Mouse (Mus musculus) kidney, embryonic 16.5 days (tissue): ENCODE data around the gene Bnip1. TPM values are rescaled to one million over a fixed set of nuclear protein-coding genes. Genes with fewer than 3 reads are reported as not detected.

Experiments
- ATAC-seq: fragments of 200-750 bp; cut with Nextera tagmentation; 2 replicates; pipeline ENCODE4 v1.8.0; 2017; ENCODE audit warnings: moderate TSS enrichment; ENCODE audit not compliant: low FRiP score, low TSS enrichment
- H3K27ac ChIP-seq: fragments of 300-500 bp; sonication (generic); 2 replicates; pipeline ENCODE4 v1.5.1; 2014; ENCODE audit warnings: low read length
- H3K27me3 ChIP-seq: fragments of 300-500 bp; sonication (generic); 2 replicates; pipeline ENCODE4 v1.6.1; 2014; ENCODE audit warnings: low read length, control low read depth, mixed read lengths; ENCODE audit not compliant: insufficient read depth
- H3K36me3 ChIP-seq: fragments of 300-500 bp; sonication (generic); 2 replicates; pipeline ENCODE4 v1.6.1; 2014; ENCODE audit warnings: low read length, control low read depth, mixed read lengths; ENCODE audit not compliant: insufficient read depth
- H3K4me1 ChIP-seq: fragments of 300-500 bp; sonication (generic); 2 replicates; pipeline ENCODE4 v1.6.1; 2014; ENCODE audit warnings: low read length, control low read depth, mixed read lengths; ENCODE audit not compliant: insufficient read depth
- H3K4me2 ChIP-seq: fragments of 300-500 bp; sonication (generic); replicated peaks from 2 replicates; pipeline ENCODE4 v1.6.1; 2014; ENCODE audit warnings: low read depth, low read length
- H3K4me3 ChIP-seq: fragments of 300-500 bp; sonication (generic); 2 replicates; pipeline ENCODE4 v1.5.1; 2014; ENCODE audit warnings: mild to moderate bottlenecking, low read length
- H3K9ac ChIP-seq: fragments of 300-500 bp; sonication (generic); replicated peaks from 2 replicates; pipeline ENCODE4 v1.6.1; 2014; ENCODE audit warnings: low read length
- H3K9me3 ChIP-seq: fragments of 300-500 bp; sonication (generic); 2 replicates; pipeline ENCODE4 v1.6.1; 2016; ENCODE audit warnings: low read length, control low read depth
- WGBS: fragments of 180-500 bp; shearing (Covaris S2); extraction: QIAGEN DNeasy Blood & Tissue Kit; methylation state at CpG from one replicate; pipeline ENCODE4 v1.1.7; 2014; 5-methylcytosine and 5-hydroxymethylcytosine counted together
- polyA plus RNA-seq: library from polyadenylated mRNA; unstranded; fragments of >200 nt; fragmentation: Nextera tagmentation; extraction: Ambion mirVana; gene quantifications from 2 replicates; pipeline ENCODE4 v1.2.1, GENCODE M21; 2015

Bnip1 gene
- 53.1 and 57.4 TPM in 2 replicates for polyA plus RNA-seq

- H3K4me1 ChIP-seq: peaks cover 8% of the 10 kb centered on the region
- H3K27me3 ChIP-seq: no peaks in the 10 kb centered on the region
- H3K4me2 ChIP-seq: peak within 1 kb of the TSS; percentile 70
- no peaks in the 10 kb centered on the region for H3K9me3 ChIP-seq
- peak; percentile 88 for ATAC-seq
- WGBS: 1% methylated on average over 42 of the region's 42 CpGs
- peak within 1 kb of the TSS; percentile 85 for H3K9ac ChIP-seq
- H3K4me3 ChIP-seq: peak within 1 kb of the TSS; percentile 82
- H3K36me3 ChIP-seq: no peaks in the 10 kb centered on the region
- peak within 1 kb of the TSS; percentile 98 for H3K27ac ChIP-seq
These were observed at the start of gene Bnip1 for GRCm38 (mm10) chr17:26780750-26781571. Gene Bnip1 (plus strand): TSS chr17:26781066.

DNA sequence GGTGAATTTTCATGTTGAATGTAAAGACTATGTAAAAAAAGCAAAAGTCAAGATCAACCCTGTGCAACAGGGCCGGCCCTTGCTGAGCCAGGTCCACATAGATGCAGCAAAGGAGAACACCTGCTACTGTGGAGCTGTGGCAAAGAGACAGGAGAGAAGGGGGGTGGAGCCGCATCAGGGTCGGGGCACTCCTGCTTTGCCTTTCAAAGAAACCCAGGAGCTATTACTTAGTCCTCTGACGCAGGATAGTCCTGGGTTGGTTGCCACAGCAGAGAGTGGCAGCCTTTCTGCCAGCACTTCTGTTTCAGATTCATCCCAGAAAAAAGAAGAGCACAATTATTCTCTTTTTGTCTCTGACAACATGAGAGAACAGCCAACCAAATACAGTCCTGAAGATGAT lies 38.3 kb upstream of the Bnip1 start:
- no peaks in the 10 kb centered on the region for H3K36me3 ChIP-seq
- no peak overlapping the region for H3K4me2 ChIP-seq
- ATAC-seq: no peak
- 53% methylated on average over 4 of the region's 4 CpGs for WGBS
- no peak overlapping the region for H3K4me3 ChIP-seq
- no peaks in the 10 kb centered on the region for H3K4me1 ChIP-seq
- no peak overlapping the region for H3K9ac ChIP-seq
- H3K27ac ChIP-seq: no peak overlapping the region
- no peaks in the 10 kb centered on the region for H3K9me3 ChIP-seq
- no peaks in the 10 kb centered on the region for H3K27me3 ChIP-seq

GRCm38 (mm10) chr17:26743294-26743693 lies 37.6 kb upstream of the Bnip1 start:
- H3K9ac ChIP-seq: no peak overlapping the region
- H3K4me2 ChIP-seq: no peak overlapping the region
- H3K4me3 ChIP-seq: no peak overlapping the region
- H3K27me3 ChIP-seq: no peaks in the 10 kb centered on the region
- H3K9me3 ChIP-seq: no peaks in the 10 kb centered on the region
- ATAC-seq: no peak
- no peak overlapping the region for H3K27ac ChIP-seq
- H3K36me3 ChIP-seq: no peaks in the 10 kb centered on the region
- 64% methylated on average over 1 of the region's 1 CpGs for WGBS
- H3K4me1 ChIP-seq: no peaks in the 10 kb centered on the region

DNA sequence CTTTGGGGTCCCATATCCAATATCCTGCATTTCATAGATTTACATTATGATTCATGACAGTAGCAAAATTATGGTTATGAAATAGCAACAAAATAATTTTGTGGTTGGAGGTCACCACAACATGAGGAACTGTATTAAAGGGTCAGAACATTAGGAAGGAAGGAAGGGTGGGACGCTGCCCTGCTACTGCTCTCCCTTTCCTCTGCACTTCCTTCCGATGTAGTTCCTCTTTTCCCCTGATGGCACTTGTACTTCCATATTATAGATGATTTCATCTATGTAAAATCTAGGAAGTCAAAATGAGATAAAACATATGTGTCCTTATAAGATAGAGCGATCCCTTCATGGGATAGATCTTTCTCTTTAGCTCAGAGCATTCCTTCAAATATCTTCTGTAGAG lies 30.9 kb upstream of the Bnip1 start:
- Histone ChIP-seq H3K36me3 (no peaks in the 10 kb centered on the region), H3K4me2 (no peak overlapping the region), H3K9ac (no peak overlapping the region), H3K4me3 (no peak overlapping the region), H3K4me1 (no peaks in the 10 kb centered on the region), H3K27ac (no peak overlapping the region), H3K9me3 (no peaks in the 10 kb centered on the region), H3K27me3 (no peaks in the 10 kb centered on the region)
- no peak for ATAC-seq
- 83% methylated on average over 3 of the region's 3 CpGs for WGBS

GRCm38 (mm10) chr17:26752297-26752696 lies 28.6 kb upstream of the Bnip1 start:
- Histone ChIP-seq H3K9me3 (no peaks in the 10 kb centered on the region), H3K9ac (no peak overlapping the region), H3K4me2 (no peak overlapping the region), H3K27me3 (no peaks in the 10 kb centered on the region), H3K27ac (no peak overlapping the region), H3K36me3 (no peaks in the 10 kb centered on the region), H3K4me1 (no peaks in the 10 kb centered on the region), H3K4me3 (no peak overlapping the region)
- ATAC-seq: no peak
- WGBS: 74% methylated on average over 1 of the region's 1 CpGs

GRCm38 (mm10) chr17:26753476-26753875 lies 27.4 kb upstream of the Bnip1 start:
- H3K4me3 ChIP-seq: no peak overlapping the region
- no peaks in the 10 kb centered on the region for H3K27me3 ChIP-seq
- no peak overlapping the region for H3K9ac ChIP-seq
- no peak overlapping the region for H3K27ac ChIP-seq
- H3K4me1 ChIP-seq: no peaks in the 10 kb centered on the region
- WGBS: 88% methylated on average over 2 of the region's 2 CpGs
- no peak overlapping the region for H3K4me2 ChIP-seq
- H3K36me3 ChIP-seq: no peaks in the 10 kb centered on the region
- ATAC-seq: no peak
- no peaks in the 10 kb centered on the region for H3K9me3 ChIP-seq

GRCm38 (mm10) chr17:26767100-26767753 lies 13.6 kb upstream of the Bnip1 start:
- 93% methylated on average over 5 of the region's 5 CpGs for WGBS
- Histone ChIP-seq H3K9me3 (no peaks in the 10 kb centered on the region), H3K27ac (no peak overlapping the region), H3K36me3 (no peaks in the 10 kb centered on the region), H3K4me2 (no peak overlapping the region), H3K4me3 (no peak overlapping the region), H3K27me3 (no peaks in the 10 kb centered on the region), H3K4me1 (no peaks in the 10 kb centered on the region), H3K9ac (no peak overlapping the region)
- no peak for ATAC-seq

DNA sequence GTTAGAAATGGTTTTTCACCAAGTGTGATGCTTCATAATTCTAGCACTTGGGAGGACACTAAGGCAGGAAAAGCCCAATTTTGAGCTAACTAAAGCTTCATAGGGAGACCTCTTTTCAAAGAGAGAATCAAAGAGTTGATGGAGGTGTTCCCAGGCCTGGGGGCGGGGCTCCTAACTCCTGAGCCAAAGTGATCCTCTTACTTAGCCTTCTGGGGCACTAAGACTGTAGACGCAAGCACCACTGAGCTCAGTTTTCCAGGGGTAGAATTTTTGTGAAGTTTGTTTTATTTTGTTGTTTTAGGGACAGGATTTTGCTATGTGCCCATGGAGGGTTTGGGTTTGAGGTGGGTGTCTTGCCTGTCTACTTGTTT lies 13.1 kb upstream of the Bnip1 start:
- Histone ChIP-seq H3K4me3 (no peak overlapping the region), H3K9ac (no peak overlapping the region), H3K36me3 (no peaks in the 10 kb centered on the region), H3K4me2 (no peak overlapping the region), H3K4me1 (no peaks in the 10 kb centered on the region), H3K27me3 (no peaks in the 10 kb centered on the region), H3K9me3 (no peaks in the 10 kb centered on the region), H3K27ac (no peak overlapping the region)
- no peak for ATAC-seq
- 82% methylated on average over 2 of the region's 2 CpGs for WGBS

- 55% methylated on average over 10 of the region's 10 CpGs for WGBS
- no peak for ATAC-seq
- H3K4me2 ChIP-seq: no peak overlapping the region
- H3K27me3 ChIP-seq: no peaks in the 10 kb centered on the region
- no peaks in the 10 kb centered on the region for H3K9me3 ChIP-seq
- H3K4me1 ChIP-seq: no peaks in the 10 kb centered on the region
- no peaks in the 10 kb centered on the region for H3K36me3 ChIP-seq
- no peak overlapping the region for H3K4me3 ChIP-seq
- no peak overlapping the region for H3K27ac ChIP-seq
- H3K9ac ChIP-seq: peak overlapping the region; percentile 12; the same call in 1 of the 2 replicates
These were observed 4.7 kb upstream of the Bnip1 start for GRCm38 (mm10) chr17:26776211-26776610.

- no peak overlapping the region for H3K9ac ChIP-seq
- 94% methylated on average over 4 of the region's 4 CpGs for WGBS
- H3K4me2 ChIP-seq: no peak overlapping the region
- no peak overlapping the region for H3K27ac ChIP-seq
- no peaks in the 10 kb centered on the region for H3K36me3 ChIP-seq
- ATAC-seq: no peak
- no peak overlapping the region for H3K4me3 ChIP-seq
- no peaks in the 10 kb centered on the region for H3K9me3 ChIP-seq
- H3K4me1 ChIP-seq: peaks cover 8% of the 10 kb centered on the region
- H3K27me3 ChIP-seq: no peaks in the 10 kb centered on the region
These were observed 2.9 kb upstream of the Bnip1 start for GRCm38 (mm10) chr17:26778001-26778400.
